Mouse (Mus musculus) limb, embryonic 14.5 days (tissue): ENCODE measurements around the gene Mtrf1l. TPM values are rescaled to one million over a fixed set of nuclear protein-coding genes. Genes with fewer than 3 reads are reported as not detected.
A peak's percentile ranks its signal among the peaks of the same experiment; 100 is the strongest.

Experiments used
- ATAC-seq: fragments of 200-750 bp; cut with Nextera tagmentation; 2 replicates; pipeline ENCODE4 v1.8.0; 2017; ENCODE audit warnings: low read depth, moderate number of reproducible peaks, moderate TSS enrichment; ENCODE audit not compliant: low FRiP score
- DNase-seq: peaks from one replicate; pipeline ENCODE4 v3.0.0-alpha.2; 2015; ENCODE audit warnings: low spot score
- H3K27ac ChIP-seq: fragments of 300-500 bp; sonication (generic); replicated peaks from 2 replicates; pipeline ENCODE4 v1.5.1; 2014; ENCODE audit warnings: low read depth, mild to moderate bottlenecking, low read length, moderate library complexity, mixed read lengths
- H3K27me3 ChIP-seq: fragments of 300-500 bp; sonication (generic); 2 replicates; pipeline ENCODE4 v1.6.1; 2014; ENCODE audit warnings: low read length, mixed read lengths; ENCODE audit not compliant: control insufficient read depth, insufficient read depth
- H3K36me3 ChIP-seq: fragments of 300-500 bp; sonication (generic); 2 replicates; pipeline ENCODE4 v1.6.1; 2014; ENCODE audit warnings: mild to moderate bottlenecking, low read length, moderate library complexity, mixed read lengths; ENCODE audit not compliant: control insufficient read depth, insufficient read depth
- H3K4me1 ChIP-seq: fragments of 300-500 bp; sonication (generic); 2 replicates; pipeline ENCODE4 v1.6.1; 2014; ENCODE audit warnings: antibody characterized with exemption, low read length, mixed read lengths; ENCODE audit not compliant: control insufficient read depth, insufficient read depth
- H3K4me2 ChIP-seq: fragments of 300-500 bp; sonication (generic); replicated peaks from 2 replicates; pipeline ENCODE4 v1.6.1; 2014; ENCODE audit warnings: low read depth, mild to moderate bottlenecking, low read length, moderate library complexity; ENCODE audit not compliant: severe bottlenecking
- H3K4me3 ChIP-seq: fragments of 300-500 bp; sonication (generic); replicated peaks from 2 replicates; pipeline ENCODE4 v1.5.1; 2014; ENCODE audit warnings: low read length
- H3K9ac ChIP-seq: fragments of 300-500 bp; sonication (generic); 2 replicates; pipeline ENCODE4 v1.6.1; 2014; ENCODE audit warnings: mild to moderate bottlenecking, low read depth, low read length, moderate library complexity; ENCODE audit not compliant: severe bottlenecking
- H3K9me3 ChIP-seq: fragments of 300-500 bp; sonication (generic); 2 replicates; pipeline ENCODE4 v1.6.1; 2016; ENCODE audit warnings: low read length; ENCODE audit not compliant: control insufficient read depth
- POLR2A ChIP-seq: fragments of 200-500 bp; IDR thresholded peaks from 2 replicates; pipeline ENCODE4 v1.8.0; 2012; ENCODE audit warnings: inconsistent platforms, mild to moderate bottlenecking, moderate library complexity, borderline replicate concordance; ENCODE audit not compliant: insufficient read depth, insufficient read length; ENCODE audit errors: extremely low read depth
- WGBS: fragments of 180-500 bp; shearing (Covaris S2); extraction: QIAGEN DNeasy Blood & Tissue Kit; methylation state at CpG from one replicate; pipeline ENCODE4 v1.1.7; 2014; 5-methylcytosine and 5-hydroxymethylcytosine counted together
- polyA plus RNA-seq, 2 experiments: library from polyadenylated mRNA; depleted of rRNA in 1 of 2; stranded (reverse) in 1 of 2; unstranded in 1 of 2; fragments of >200 nt; fragmentation: Nextera tagmentation in 1 of 2; extraction: Ambion mirVana in 1 of 2; gene quantifications; 2 replicates each; pipeline versions ENCODE4 v1.2.1 to v1.2.3; 2012 to 2014

The Mtrf1l gene
- polyA plus RNA-seq, 2 experiments, result 10.0 to 17.7 TPM

- Histone ChIP-seq H3K4me3 (peak overlapping the region; percentile 75), H3K9ac (peak overlapping the region; percentile 53), H3K9me3 (no peaks in the 10 kb centered on the region), H3K27me3 (no peaks in the 10 kb centered on the region), H3K4me2 (peak overlapping the region; percentile 51), H3K27ac (peak overlapping the region; percentile 81), H3K4me1 (peaks cover 11% of the 10 kb centered on the region), H3K36me3 (peaks cover 20% of the 10 kb centered on the region)
- TF ChIP-seq POLR2A, result peak; percentile 44; the same call in 1 of the 2 replicates
- ATAC-seq (peak; percentile 94), DNase-seq (peak; percentile 97)
- WGBS, result 1% methylated on average over 42 of the region's 43 CpGs
Measured at GRCm38 (mm10) chr10:5805731-5806307, 17.9 kb downstream of the Mtrf1l start.

- Histone ChIP-seq H3K4me1 (peaks cover 11% of the 10 kb centered on the region), H3K27me3 (no peaks in the 10 kb centered on the region), H3K9me3 (no peaks in the 10 kb centered on the region), H3K27ac (peak within 1 kb of the TSS; percentile 81), H3K4me3 (peak within 1 kb of the TSS; percentile 75), H3K36me3 (peaks cover 25% of the 10 kb centered on the region), H3K4me2 (peak within 1 kb of the TSS; percentile 94), H3K9ac (peak within 1 kb of the TSS; percentile 72)
- ATAC-seq (peak; percentile 95), DNase-seq (peak; percentile 100)
- 0 out of 2 replicates have a peak, but pooled peaks have one; percentile 19 for TF ChIP-seq POLR2A
- WGBS, result 0% methylated on average over 31 of the region's 42 CpGs
Measured at GRCm38 (mm10) chr10:5805243-5805730, 18.4 kb downstream of the Mtrf1l start, which contains the start of gene Fbxo5. TSS of gene Fbxo5 (minus strand) at chr10:5805600.

- TF ChIP-seq POLR2A, result no peak
- Histone ChIP-seq H3K4me3 (peak overlapping the region; percentile 75), H3K27ac (peak overlapping the region; percentile 62), H3K9me3 (no peaks in the 10 kb centered on the region), H3K27me3 (no peaks in the 10 kb centered on the region), H3K9ac (peak overlapping the region; percentile 72), H3K36me3 (peaks cover 31% of the 10 kb centered on the region), H3K4me2 (peak overlapping the region; percentile 94), H3K4me1 (peaks cover 11% of the 10 kb centered on the region)
- ATAC-seq (no peak), DNase-seq (peak; percentile 7)
- 0% methylated on average over 23 of the region's 24 CpGs for WGBS
Measured at GRCm38 (mm10) chr10:5804691-5805156, 19.0 kb downstream of the Mtrf1l start.

GRCm38 (mm10) chr10:5803739-5804138 is 20.0 kb downstream of the Mtrf1l start:
- Histone ChIP-seq H3K27me3 (no peaks in the 10 kb centered on the region), H3K9ac (peak overlapping the region; percentile 31), H3K27ac (no peak overlapping the region), H3K36me3 (peaks cover 37% of the 10 kb centered on the region), H3K4me3 (peak overlapping the region; percentile 75), H3K4me1 (peaks cover 11% of the 10 kb centered on the region), H3K9me3 (no peaks in the 10 kb centered on the region), H3K4me2 (peak overlapping the region; percentile 94)
- ATAC-seq, result no peak
- no peak for DNase-seq
- no peak for TF ChIP-seq POLR2A
- 0% methylated on average over 1 of the region's 1 CpGs for WGBS

GRCm38 (mm10) chr10:5802866-5803265 is 20.8 kb downstream of the Mtrf1l start:
- H3K4me1 ChIP-seq, result peaks cover 11% of the 10 kb centered on the region
- 31% methylated on average over 6 of the region's 6 CpGs for WGBS
- no peak overlapping the region for H3K27ac ChIP-seq
- H3K9ac ChIP-seq, result peak overlapping the region; percentile 31; the same call in 1 of the 2 replicates
- no peaks in the 10 kb centered on the region for H3K27me3 ChIP-seq
- peaks cover 46% of the 10 kb centered on the region for H3K36me3 ChIP-seq
- no peak for TF ChIP-seq POLR2A
- H3K4me3 ChIP-seq, result peak overlapping the region; percentile 75
- H3K4me2 ChIP-seq, result peak overlapping the region; percentile 94
- ATAC-seq (no peak), DNase-seq (no peak)
- no peaks in the 10 kb centered on the region for H3K9me3 ChIP-seq
